Mouse (Mus musculus): ENCODE results near the gene F13b.
A peak's percentile ranks its signal among the peaks of the same experiment; 100 is the strongest.

F13b gene

GRCm38 (mm10) chr1:139501258-139501752 lies at the start of gene F13b:
Gene F13b, plus strand, starts transcription at chr1:139501702.
- no peak for DNase-seq (ENCODE audit: low spot score)

- DNase-seq (ENCODE audit: low spot score) = peak; percentile 69
Observed at GRCm38 (mm10) chr1:139454340-139455225, 46.9 kb upstream of the F13b start, which contains the start of gene Aspm. Gene Aspm, plus strand, starts transcription at chr1:139454772.

- no peak for DNase-seq (ENCODE audit: low spot score)
Observed at GRCm38 (mm10) chr1:139455226-139455869, 46.2 kb upstream of the F13b start.

GRCm38 (mm10) chr1:139460807-139461206 lies 40.7 kb upstream of the F13b start:
- no peak for DNase-seq (ENCODE audit: low spot score)

GRCm38 (mm10) chr1:139465936-139466335 lies 35.6 kb upstream of the F13b start:
- no peak for DNase-seq (ENCODE audit: low spot score)

- no peak for DNase-seq (ENCODE audit: low spot score)
Observed at GRCm38 (mm10) chr1:139478898-139479297, 22.6 kb upstream of the F13b start.

GRCm38 (mm10) chr1:139480246-139480645 lies 21.3 kb upstream of the F13b start:
- no peak for DNase-seq (ENCODE audit: low spot score)

GRCm38 (mm10) chr1:139481146-139481545 lies 20.4 kb upstream of the F13b start:
- no peak for DNase-seq (ENCODE audit: low spot score)

- no peak for DNase-seq (ENCODE audit: low spot score)
Observed at GRCm38 (mm10) chr1:139494630-139495029, 6.9 kb upstream of the F13b start.

- no peak for DNase-seq (ENCODE audit: low spot score)
Observed at GRCm38 (mm10) chr1:139495408-139495807, 6.1 kb upstream of the F13b start.

- DNase-seq (ENCODE audit: low spot score) = no peak
Observed at GRCm38 (mm10) chr1:139496212-139496611, 5.3 kb upstream of the F13b start.

GRCm38 (mm10) chr1:139499751-139500150 lies 1.8 kb upstream of the F13b start:
- no peak for DNase-seq (ENCODE audit: low spot score)

- no peak for DNase-seq (ENCODE audit: low spot score)
Observed at GRCm38 (mm10) chr1:139514556-139514955, 13.1 kb downstream of the F13b start.

- no peak for DNase-seq (ENCODE audit: low spot score)
Observed at GRCm38 (mm10) chr1:139548536-139548935, 47.0 kb downstream of the F13b start.

- DNase-seq (ENCODE audit: low spot score) = no peak
Observed at GRCm38 (mm10) chr1:139551311-139551710, 49.8 kb downstream of the F13b start.

GRCm38 (mm10) chr1:139560024-139560423 lies 58.5 kb downstream of the F13b start, which contains the start of gene Cfhr1:
Gene Cfhr1, minus strand, starts transcription at chr1:139560272.
- DNase-seq (ENCODE audit: low spot score) = no peak

All from ovary, postnatal 10 days (tissue).